Mouse (Mus musculus): ENCODE measurements at regions not wholly inside any gene's neighbourhood (a gene's known extent, or its start where the extent isn't known, plus 50 kb on each side); places are given as distances from the start of the nearest gene placed in this dataset.
"Not testable (repeated sequence)": the region's sequence is repeated elsewhere in the genome, so short reads cannot be mapped to it uniquely, and the experiment has no call there.

DNA sequence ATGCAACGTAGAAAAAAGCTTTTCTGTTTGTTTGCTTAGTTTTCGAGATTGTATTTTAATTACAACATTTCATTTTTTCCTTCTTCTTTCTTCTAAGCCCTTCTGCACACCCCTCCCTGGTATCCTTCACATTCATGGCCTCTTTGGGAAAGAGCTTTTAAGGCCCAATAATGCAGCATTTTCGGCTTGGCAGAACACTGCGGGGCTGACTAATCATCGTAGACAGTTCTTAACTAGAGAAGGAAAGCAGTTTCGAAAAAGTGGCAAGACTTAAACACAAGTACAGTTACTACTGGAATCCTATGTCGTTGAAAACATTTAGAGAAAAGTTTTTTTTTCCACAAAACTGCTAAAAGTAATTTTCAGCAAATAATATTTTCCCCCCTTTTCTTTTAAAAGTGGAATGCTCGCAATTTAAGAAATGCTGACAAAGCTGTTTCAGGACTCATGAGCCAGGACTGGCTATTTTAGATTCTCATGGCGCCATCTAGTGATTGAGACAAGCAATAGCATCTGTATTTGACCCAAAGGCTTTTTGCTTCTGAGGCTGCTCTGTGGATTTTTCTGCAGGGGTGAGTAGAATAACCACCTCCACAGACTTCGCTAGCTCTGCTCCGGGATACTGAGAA is 137.7 kb upstream of the Fam3c start:
- intact Hi-C loops (cut with DNase I), result loop anchor here (1.0 to 5.0 kb wide), 2 partner anchors 168 to 371 kb away; no protein-coding TSS in a partner anchor
- DNase-seq (ENCODE audit: extremely low spot score in 1 of 2, low spot score in 2 of 2), result peak in 1 of 2 experiments; percentile 16
- Histone ChIP-seq H3K4me3 (no peak overlapping the region), H3K27ac (no peak overlapping the region)
- TF ChIP-seq CTCF (IDR thresholded peaks at IDR 0.05), result peak; percentile 85

DNA sequence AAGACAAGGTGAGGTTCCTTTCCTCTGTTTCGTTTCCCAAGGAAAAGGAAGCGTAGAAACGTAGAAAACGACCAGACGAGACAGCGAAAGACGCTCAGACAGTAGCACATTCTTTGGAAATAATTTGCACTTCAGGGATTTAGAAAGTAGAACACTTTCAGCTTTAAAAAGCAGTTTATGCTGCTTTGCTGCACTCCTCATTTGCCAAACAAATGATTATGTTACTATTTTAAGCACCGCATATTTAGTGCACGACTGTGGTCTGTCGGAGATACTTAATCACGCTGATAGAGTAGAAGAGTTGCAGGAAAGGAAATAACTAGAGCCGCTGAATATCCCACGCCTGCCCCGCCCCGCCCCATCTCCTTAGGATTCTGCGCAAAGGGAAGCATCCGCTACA is 136.9 kb upstream of the Fam3c start:
- Histone ChIP-seq H3K27ac (no peak overlapping the region), H3K4me3 (no peak overlapping the region)
- no peak for DNase-seq (ENCODE audit: extremely low spot score in 1 of 2, low spot score in 2 of 2)
- no peak for TF ChIP-seq CTCF (IDR thresholded peaks at IDR 0.05)
- intact Hi-C loops (cut with DNase I), result loop anchor here (5.0 kb wide), 1 partner anchor 371 kb away; no protein-coding TSS in a partner anchor

GRCm38 (mm10) chr6:22490762-22491161 is 134.7 kb upstream of the Fam3c start:
- Histone ChIP-seq H3K4me3 (no peak overlapping the region), H3K27ac (no peak overlapping the region)
- intact Hi-C loops (cut with DNase I), result loop anchor here (5.0 kb wide), 1 partner anchor 368 kb away; no protein-coding TSS in a partner anchor
- TF ChIP-seq CTCF (IDR thresholded peaks at IDR 0.05), result no peak
- DNase-seq (ENCODE audit: extremely low spot score in 1 of 2, low spot score in 2 of 2), result no peak

- intact Hi-C loops (cut with DNase I), result no loop called here
- no peak for TF ChIP-seq CTCF (IDR thresholded peaks at IDR 0.05)
- Histone ChIP-seq H3K4me3 (no peak overlapping the region), H3K27ac (no peak overlapping the region)
- DNase-seq (ENCODE audit: extremely low spot score in 1 of 2, low spot score in 2 of 2), result no peak
Observed at GRCm38 (mm10) chr6:22487467-22487866, 131.4 kb upstream of the Fam3c start.

DNA sequence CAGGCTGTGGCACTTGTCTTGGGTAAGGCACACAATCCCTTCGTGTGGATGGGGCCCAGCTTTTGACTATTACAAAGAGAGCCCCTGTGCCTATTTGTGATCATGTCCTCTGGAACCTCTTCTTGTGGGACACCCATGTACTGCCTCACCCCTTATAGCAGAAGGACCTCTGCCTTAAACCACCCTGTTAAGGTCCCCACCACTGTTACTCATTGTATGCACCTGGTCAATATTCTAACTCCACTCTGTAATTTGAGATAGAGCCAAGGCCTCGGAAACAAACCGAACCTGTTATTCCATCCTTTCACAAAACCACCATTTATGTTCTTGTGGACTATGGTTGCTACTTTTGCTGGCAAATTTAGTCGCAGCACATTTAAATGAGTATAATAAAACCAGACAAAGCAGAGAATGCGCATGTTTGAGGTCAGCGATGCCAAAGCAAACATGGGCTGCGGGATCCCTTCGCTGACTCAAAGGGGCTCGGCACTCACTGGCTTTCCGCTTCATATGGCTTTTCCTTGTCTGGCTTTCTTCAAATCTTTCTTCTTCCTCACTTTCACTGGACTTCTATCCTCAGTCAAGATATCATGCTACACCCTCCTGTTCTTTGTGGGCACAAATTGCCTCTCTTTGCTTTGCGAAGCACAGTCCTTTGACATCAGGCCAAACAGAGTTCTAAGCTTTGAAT is 129.9 kb upstream of the Fam3c start:
- TF ChIP-seq CTCF (IDR thresholded peaks at IDR 0.05), result no peak
- no peak for DNase-seq (ENCODE audit: extremely low spot score in 1 of 2, low spot score in 2 of 2)
- Histone ChIP-seq H3K27ac (no peak overlapping the region), H3K4me3 (no peak overlapping the region)
- intact Hi-C loops (cut with DNase I), result no loop called here

DNA sequence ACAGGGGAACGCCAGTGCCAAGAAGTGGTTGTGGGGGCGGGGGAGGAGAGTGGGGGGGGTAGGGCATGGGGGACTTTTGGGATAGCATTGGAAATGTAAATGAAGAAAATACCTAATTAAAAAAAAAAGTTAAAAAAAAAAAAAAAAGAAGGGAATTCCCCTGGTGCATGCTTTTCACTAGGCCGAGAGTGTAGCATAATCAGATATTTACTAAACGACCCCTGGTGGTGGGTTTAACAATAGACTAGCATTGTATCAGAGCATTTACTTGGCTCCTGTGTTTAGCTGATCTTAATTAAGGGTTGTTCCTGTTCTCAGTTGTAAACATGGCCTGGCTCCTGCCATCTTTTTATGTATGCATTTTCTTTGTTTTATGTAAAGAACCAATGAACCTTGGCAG is 126.2 kb upstream of the Fam3c start:
- H3K27ac ChIP-seq; DNase-seq (ENCODE audit: extremely low spot score in 1 of 2, low spot score in 2 of 2); H3K4me3 ChIP-seq; intact Hi-C loops (cut with DNase I): not testable (repeated sequence)

DNA sequence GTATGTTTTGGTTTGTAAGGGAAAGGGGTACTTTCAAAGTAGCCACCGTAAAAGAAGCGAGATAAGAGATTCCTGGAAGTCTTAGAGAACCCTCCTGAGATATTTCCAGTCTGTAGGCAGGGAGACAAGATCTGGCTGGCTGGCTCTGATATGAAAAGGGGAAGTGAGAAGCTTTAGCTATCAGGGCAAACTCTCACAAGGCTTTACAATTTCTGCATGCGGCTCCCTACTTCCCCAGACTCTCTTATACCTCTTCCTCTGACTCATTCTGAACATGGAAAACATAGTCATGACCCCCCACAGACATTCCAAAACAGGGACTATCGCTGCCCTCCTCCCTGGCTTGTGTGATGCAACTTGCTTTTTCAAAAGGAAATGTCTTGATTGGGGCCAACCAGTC is 118.6 kb upstream of the Fam3c start:
- H3K4me3 ChIP-seq, result no peak overlapping the region
- intact Hi-C loops (cut with DNase I), result loop anchor here (5.0 kb wide), 1 partner anchor 97 kb away; no protein-coding TSS in a partner anchor
- DNase-seq (ENCODE audit: extremely low spot score in 1 of 2, low spot score in 2 of 2), result no peak
- H3K27ac ChIP-seq, result no peak overlapping the region
- TF ChIP-seq CTCF (IDR thresholded peaks at IDR 0.05), result no peak

DNA sequence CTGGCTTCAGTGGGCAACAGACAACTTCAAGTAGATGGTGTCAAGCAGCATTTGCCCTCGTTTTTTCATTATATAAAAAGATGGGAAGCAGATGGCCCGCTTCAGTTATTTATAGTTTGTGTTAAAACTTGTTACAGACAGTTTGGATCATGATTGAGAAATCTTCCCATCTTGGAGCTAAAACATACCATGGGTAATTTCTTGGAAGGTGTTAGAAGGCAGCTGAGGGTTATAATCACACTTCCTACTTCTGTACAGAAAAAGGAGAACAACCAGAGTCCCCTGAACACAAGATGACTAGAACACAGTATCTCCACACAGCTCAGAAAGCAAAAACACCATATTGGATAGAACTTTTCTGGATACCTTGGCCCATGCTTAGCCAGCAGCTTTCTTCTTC is 118.0 kb upstream of the Fam3c start:
- intact Hi-C loops (cut with DNase I), result loop anchor here (5.0 kb wide), 1 partner anchor 97 kb away; no protein-coding TSS in a partner anchor
- DNase-seq (ENCODE audit: extremely low spot score in 1 of 2, low spot score in 2 of 2), result no peak
- H3K27ac ChIP-seq, result no peak overlapping the region
- no peak for TF ChIP-seq CTCF (IDR thresholded peaks at IDR 0.05)
- no peak overlapping the region for H3K4me3 ChIP-seq

GRCm38 (mm10) chr6:22472400-22472799 is 116.4 kb upstream of the Fam3c start:
- H3K4me3 ChIP-seq; H3K27ac ChIP-seq; DNase-seq (ENCODE audit: extremely low spot score in 1 of 2, low spot score in 2 of 2): not testable (repeated sequence)
- intact Hi-C loops (cut with DNase I), result loop anchor here (5.0 kb wide), 1 partner anchor 95 kb away; no protein-coding TSS in a partner anchor

- TF ChIP-seq CTCF (IDR thresholded peaks at IDR 0.05), result no peak
- no peak overlapping the region for H3K27ac ChIP-seq
- no peak overlapping the region for H3K4me3 ChIP-seq
- intact Hi-C loops (cut with DNase I), result no loop called here
- no peak for DNase-seq (ENCODE audit: extremely low spot score in 1 of 2, low spot score in 2 of 2)
Observed at GRCm38 (mm10) chr6:22467334-22467993, 111.4 kb upstream of the Fam3c start.

- Histone ChIP-seq H3K4me3 (no peak overlapping the region), H3K27ac (no peak overlapping the region)
- TF ChIP-seq CTCF (IDR thresholded peaks at IDR 0.05), result no peak
- DNase-seq (ENCODE audit: extremely low spot score in 1 of 2, low spot score in 2 of 2), result no peak
- intact Hi-C loops (cut with DNase I), result no loop called here
Observed at GRCm38 (mm10) chr6:22465926-22466325, 109.9 kb upstream of the Fam3c start.

DNA sequence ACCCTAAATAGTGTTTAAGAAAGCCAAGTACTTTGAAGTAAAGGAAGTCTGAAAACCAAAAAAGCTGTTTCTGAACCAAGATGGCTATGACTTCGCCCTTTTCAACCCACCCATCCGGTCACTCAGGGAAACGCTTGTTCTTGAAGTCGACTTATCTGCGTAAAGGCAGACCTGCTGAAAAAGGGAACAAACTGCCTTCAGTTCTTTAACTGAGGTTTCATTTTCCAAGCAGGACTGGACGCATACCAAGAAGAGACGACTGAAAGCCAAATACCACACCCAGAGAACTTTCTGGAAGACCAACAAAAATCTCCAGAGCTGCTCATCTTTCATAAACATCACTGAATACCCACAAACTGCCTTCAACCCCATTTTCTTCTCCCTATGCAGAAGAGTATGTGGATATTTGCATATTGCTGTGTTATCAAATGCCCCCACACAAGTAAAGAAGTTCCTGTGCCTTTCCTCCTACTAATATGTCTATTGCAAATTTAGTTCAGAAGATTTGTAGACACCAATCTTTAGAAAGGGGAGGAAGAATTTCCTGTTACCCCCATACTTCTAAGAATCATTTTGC is 103.5 kb upstream of the Fam3c start:
- DNase-seq (ENCODE audit: extremely low spot score in 1 of 2, low spot score in 2 of 2), result no peak
- Histone ChIP-seq H3K4me3 (no peak overlapping the region), H3K27ac (no peak overlapping the region)
- TF ChIP-seq CTCF (IDR thresholded peaks at IDR 0.05), result no peak
- intact Hi-C loops (cut with DNase I), result no loop called here

All from left cerebral cortex, adult 2 months (tissue).